Mouse (Mus musculus) midbrain, embryonic 14.5 days (tissue): ENCODE results near the gene Mad2l1. TPM values are rescaled to one million over a fixed set of nuclear protein-coding genes. Genes with fewer than 3 reads are reported as not detected.

Source experiments
- ATAC-seq: fragments of 200-750 bp; cut with Nextera tagmentation; 2 replicates; pipeline ENCODE4 v1.8.0; 2017; ENCODE audit warnings: moderate number of reproducible peaks, moderate library complexity; ENCODE audit not compliant: low FRiP score, low TSS enrichment
- DNase-seq: peaks from one replicate; pipeline ENCODE4 v3.0.0-alpha.2; 2015
- H3K27ac ChIP-seq: fragments of 300-500 bp; sonication (generic); replicated peaks from 2 replicates; pipeline ENCODE4 v1.5.1; 2014; ENCODE audit warnings: mild to moderate bottlenecking, low read depth, low read length, moderate library complexity
- H3K27me3 ChIP-seq: fragments of 300-500 bp; sonication (generic); 2 replicates; pipeline ENCODE4 v1.6.1; 2014; ENCODE audit warnings: low read length, control low read depth, mixed read lengths; ENCODE audit not compliant: control insufficient read depth, insufficient read depth
- H3K36me3 ChIP-seq: fragments of 300-500 bp; sonication (generic); 2 replicates; pipeline ENCODE4 v1.6.1; 2014; ENCODE audit warnings: low read length, control low read depth; ENCODE audit not compliant: control insufficient read depth, insufficient read depth
- H3K4me1 ChIP-seq: fragments of 300-500 bp; sonication (generic); 2 replicates; pipeline ENCODE4 v1.6.1; 2014; ENCODE audit warnings: mild to moderate bottlenecking, antibody characterized with exemption, low read length, control low read depth; ENCODE audit not compliant: control insufficient read depth, insufficient read depth
- H3K4me2 ChIP-seq: fragments of 300-500 bp; sonication (generic); 2 replicates; pipeline ENCODE4 v1.6.1; 2014; ENCODE audit warnings: mild to moderate bottlenecking, low read length, moderate library complexity
- H3K4me3 ChIP-seq: fragments of 300-500 bp; sonication (generic); replicated peaks from 2 replicates; pipeline ENCODE4 v1.5.1; 2014; ENCODE audit warnings: low read depth, low read length
- H3K9ac ChIP-seq: fragments of 300-500 bp; sonication (generic); replicated peaks from 2 replicates; pipeline ENCODE4 v1.6.1; 2014; ENCODE audit warnings: mild to moderate bottlenecking, low read length, moderate library complexity
- H3K9me3 ChIP-seq: fragments of 300-500 bp; sonication (generic); 2 replicates; pipeline ENCODE4 v1.6.1; 2016; ENCODE audit warnings: low read length, control low read depth, mixed read lengths; ENCODE audit not compliant: control insufficient read depth
- polyA plus RNA-seq: library from polyadenylated mRNA; unstranded; fragments of >200 nt; fragmentation: Nextera tagmentation; extraction: Ambion mirVana; gene quantifications from 2 replicates; pipeline ENCODE4 v1.2.1, GENCODE M21; 2014

Gene Mad2l1
- polyA plus RNA-seq, 1 experiment from 2014 or later, result 28.0 TPM

GRCm38 (mm10) chr6:66595804-66596203, 60.6 kb downstream of the Mad2l1 start:
- no peak for ATAC-seq
- Histone ChIP-seq H3K4me3 (no peak overlapping the region), H3K27ac (no peak overlapping the region), H3K4me2 (no peak overlapping the region), H3K36me3 (no peaks in the 10 kb centered on the region), H3K4me1 (no peaks in the 10 kb centered on the region), H3K27me3 (no peaks in the 10 kb centered on the region), H3K9me3 (no peaks in the 10 kb centered on the region), H3K9ac (no peak overlapping the region)
- DNase-seq, result no peak

Other genes with a start within 250 kb of the Mad2l1 start
- gene Vmn1r32, start 24.7 kb downstream of the Mad2l1 start, polyA plus RNA-seq, result 0.11 TPM in 1 of 2 replicates, not detected in the other
- gene Vmn1r33, start 82.9 kb downstream of the Mad2l1 start, polyA plus RNA-seq, result not detected in 2 replicates
- not detected in 2 replicates for gene Vmn1r34, start 108.5 kb downstream of the Mad2l1 start, polyA plus RNA-seq
- not detected in 2 replicates for gene Vmn1r35, start 150.5 kb downstream of the Mad2l1 start, polyA plus RNA-seq
- gene Vmn1r36, start 183.8 kb downstream of the Mad2l1 start, polyA plus RNA-seq, result not detected in 2 replicates
- gene Vmn1r37, start 194.0 kb downstream of the Mad2l1 start, polyA plus RNA-seq, result not detected in 2 replicates
- not detected in 2 replicates for gene Vmn1r38, start 247.2 kb downstream of the Mad2l1 start, polyA plus RNA-seq